Mouse (Mus musculus): ENCODE results near the gene Ctsz. TPM values are rescaled to one million over a fixed set of nuclear protein-coding genes. Genes with fewer than 3 reads are reported as not detected.

The Ctsz gene
- polyA plus RNA-seq, 1 experiment from 2014 or later, result 226 TPM

GRCm38 (mm10) chr2:174439450-174439838 lies 605 bp upstream of the Ctsz start:
- Histone ChIP-seq H3K9ac (no peak overlapping the region), H3K36me3 (peaks cover 11% of the 10 kb centered on the region; the same call in 1 of the 2 replicates), H3K9me3 (no peaks in the 10 kb centered on the region), H3K4me3 (no peak overlapping the region), H3K27ac (no peak overlapping the region), H3K27me3 (no peaks in the 10 kb centered on the region), H3K4me1 (peaks cover 40% of the 10 kb centered on the region), H3K4me2 (peak overlapping the region; percentile 81; the same call in 1 of the 2 replicates)
- 70% methylated on average over 5 of the region's 5 CpGs for WGBS
- no peak for ATAC-seq (ENCODE audit: insufficient number of reproducible peaks, low FRiP score, low TSS enrichment, low read depth)

- Histone ChIP-seq H3K4me2 (peak overlapping the region; percentile 81), H3K27me3 (no peaks in the 10 kb centered on the region), H3K4me3 (peak overlapping the region; percentile 66), H3K4me1 (peaks cover 38% of the 10 kb centered on the region), H3K9me3 (no peaks in the 10 kb centered on the region), H3K27ac (peak overlapping the region; percentile 59), H3K36me3 (peaks cover 20% of the 10 kb centered on the region; the same call in 1 of the 2 replicates), H3K9ac (peak overlapping the region; percentile 40)
- WGBS, result 69% methylated on average over 11 of the region's 11 CpGs
- no peak for ATAC-seq (ENCODE audit: insufficient number of reproducible peaks, low FRiP score, low TSS enrichment, low read depth)
Observed at GRCm38 (mm10) chr2:174438181-174438580, 658 bp downstream of the Ctsz start.

DNA sequence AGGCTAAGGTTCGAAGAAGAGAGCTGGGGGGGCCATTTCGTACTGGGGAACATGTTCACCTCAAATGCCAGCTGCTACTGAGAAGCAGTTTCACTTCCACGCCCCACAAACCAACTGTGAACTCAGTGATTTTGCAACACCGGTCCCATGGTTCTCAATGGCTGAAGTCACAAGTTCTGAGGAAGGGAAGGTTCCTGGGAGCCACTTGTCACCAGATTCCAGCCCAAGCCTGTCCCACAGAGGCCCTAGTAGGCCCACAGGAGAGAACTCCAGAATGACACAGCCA lies 1.2 kb downstream of the Ctsz start:
- Histone ChIP-seq H3K27ac (no peak overlapping the region), H3K4me1 (peaks cover 33% of the 10 kb centered on the region), H3K9me3 (no peaks in the 10 kb centered on the region), H3K36me3 (peaks cover 24% of the 10 kb centered on the region), H3K27me3 (no peaks in the 10 kb centered on the region), H3K4me3 (peak overlapping the region; percentile 66), H3K4me2 (peak overlapping the region; percentile 81), H3K9ac (no peak overlapping the region)
- no peak for ATAC-seq (ENCODE audit: insufficient number of reproducible peaks, low FRiP score, low TSS enrichment, low read depth)
- WGBS, result 93% methylated on average over 4 of the region's 4 CpGs

DNA sequence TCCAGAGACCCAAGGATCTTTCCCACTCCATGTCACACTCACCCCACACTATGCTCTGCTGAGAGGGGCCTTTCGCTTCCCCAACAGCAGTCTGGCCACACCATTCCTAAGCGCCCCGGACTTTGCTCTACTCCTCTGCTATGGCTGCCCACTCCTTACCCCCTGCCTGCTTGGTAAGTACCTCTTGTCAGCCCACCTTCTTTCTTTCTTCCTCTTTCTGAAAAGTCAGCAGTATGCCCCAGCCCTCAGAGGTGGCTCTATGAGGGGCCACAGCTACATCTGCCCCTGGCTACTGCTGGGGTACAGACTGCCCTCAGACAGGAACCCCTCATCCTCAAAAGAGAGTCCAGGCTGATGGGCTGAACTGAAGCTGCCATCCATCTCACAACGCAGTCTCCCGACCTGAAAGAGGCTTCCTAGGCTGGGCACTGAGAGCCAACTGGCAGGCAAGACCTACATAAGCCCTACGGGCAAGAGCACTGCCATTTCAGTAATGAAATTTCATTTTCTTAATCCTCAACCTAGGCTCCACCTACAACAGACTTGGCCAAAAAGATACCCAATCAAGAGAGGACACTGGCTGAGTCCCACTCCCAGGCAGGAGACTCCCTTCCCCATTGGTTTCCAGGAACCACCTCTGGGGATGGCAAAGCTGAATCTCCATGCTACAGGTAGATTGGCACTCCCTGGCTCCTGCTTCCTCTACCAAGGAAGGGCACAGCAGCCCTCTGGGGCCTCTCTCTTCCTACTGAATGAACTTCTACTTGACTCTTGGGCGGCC lies 1.7 kb downstream of the Ctsz start:
- Histone ChIP-seq H3K27me3 (no peaks in the 10 kb centered on the region), H3K9me3 (no peaks in the 10 kb centered on the region), H3K36me3 (peaks cover 28% of the 10 kb centered on the region), H3K4me3 (0 out of 2 replicates have a peak overlapping the region, but pooled peaks have one; percentile 1), H3K27ac (no peak overlapping the region), H3K4me1 (peaks cover 31% of the 10 kb centered on the region), H3K9ac (no peak overlapping the region), H3K4me2 (peak overlapping the region; percentile 81; the same call in 1 of the 2 replicates)
- WGBS, result 94% methylated on average over 7 of the region's 7 CpGs
- ATAC-seq (ENCODE audit: insufficient number of reproducible peaks, low FRiP score, low TSS enrichment, low read depth), result no peak

DNA sequence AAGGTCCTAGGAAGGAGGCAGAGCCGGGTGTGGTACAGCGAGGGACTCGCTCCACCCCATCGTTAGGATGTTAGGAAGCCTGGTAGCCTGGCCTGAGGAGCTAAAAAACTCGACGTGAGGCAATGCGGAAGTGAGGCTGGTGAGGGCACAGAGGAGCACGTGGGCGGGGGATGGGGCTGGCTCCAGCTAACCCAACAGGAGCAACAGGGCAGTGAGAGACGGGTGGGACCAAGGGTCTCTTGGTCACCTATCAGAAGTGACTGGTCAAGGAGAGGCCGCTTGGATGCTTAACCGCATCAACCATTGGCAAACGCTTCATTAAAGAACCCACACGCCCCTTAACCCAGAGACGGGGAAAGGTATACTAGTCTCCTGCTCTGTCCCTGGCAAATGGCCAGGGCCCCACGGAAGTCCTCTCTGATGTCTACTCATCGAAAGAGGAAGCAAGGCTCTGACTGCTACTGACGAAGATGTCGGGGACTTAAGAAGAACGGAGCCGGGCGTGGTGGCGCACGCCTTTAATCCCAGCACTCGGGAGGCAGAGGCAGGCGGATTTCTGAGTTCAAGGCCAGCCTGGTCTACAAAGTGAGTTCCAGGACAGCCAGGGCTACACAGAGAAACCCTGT lies 2.6 kb downstream of the Ctsz start:
- no peak overlapping the region for H3K4me2 ChIP-seq
- H3K4me3 ChIP-seq, result no peak overlapping the region
- no peak for ATAC-seq (ENCODE audit: insufficient number of reproducible peaks, low FRiP score, low TSS enrichment, low read depth)
- peaks cover 31% of the 10 kb centered on the region for H3K4me1 ChIP-seq
- 86% methylated on average over 26 of the region's 26 CpGs for WGBS
- peaks cover 30% of the 10 kb centered on the region for H3K36me3 ChIP-seq
- H3K27ac ChIP-seq, result no peak overlapping the region
- H3K9me3 ChIP-seq, result no peaks in the 10 kb centered on the region
- H3K27me3 ChIP-seq, result no peaks in the 10 kb centered on the region
- no peak overlapping the region for H3K9ac ChIP-seq

DNA sequence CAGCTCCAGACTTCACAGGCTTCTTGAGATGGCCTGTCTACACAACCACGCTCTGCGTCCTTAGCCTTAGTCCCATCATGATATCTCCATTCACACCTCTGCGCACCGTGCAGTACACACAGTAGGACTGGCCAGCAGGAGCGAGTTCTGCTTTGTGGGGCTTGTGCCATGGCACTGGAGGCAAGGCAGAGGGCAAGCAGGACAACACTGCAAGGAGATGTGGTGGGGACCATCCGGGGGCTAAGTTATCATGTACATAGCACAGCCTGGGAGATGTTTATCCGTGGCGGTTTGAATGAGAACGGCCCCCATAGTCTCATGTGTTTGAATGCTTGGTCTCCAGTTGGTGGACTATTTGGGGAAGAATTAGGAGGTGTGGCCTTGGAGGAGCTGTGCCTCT lies 3.9 kb downstream of the Ctsz start:
- WGBS, result 94% methylated on average over 9 of the region's 9 CpGs
- Histone ChIP-seq H3K36me3 (peaks cover 40% of the 10 kb centered on the region), H3K27me3 (no peaks in the 10 kb centered on the region), H3K4me2 (no peak overlapping the region), H3K9me3 (no peaks in the 10 kb centered on the region), H3K27ac (no peak overlapping the region), H3K9ac (no peak overlapping the region), H3K4me1 (peaks cover 31% of the 10 kb centered on the region), H3K4me3 (no peak overlapping the region)
- ATAC-seq (ENCODE audit: insufficient number of reproducible peaks, low FRiP score, low TSS enrichment, low read depth), result no peak

DNA sequence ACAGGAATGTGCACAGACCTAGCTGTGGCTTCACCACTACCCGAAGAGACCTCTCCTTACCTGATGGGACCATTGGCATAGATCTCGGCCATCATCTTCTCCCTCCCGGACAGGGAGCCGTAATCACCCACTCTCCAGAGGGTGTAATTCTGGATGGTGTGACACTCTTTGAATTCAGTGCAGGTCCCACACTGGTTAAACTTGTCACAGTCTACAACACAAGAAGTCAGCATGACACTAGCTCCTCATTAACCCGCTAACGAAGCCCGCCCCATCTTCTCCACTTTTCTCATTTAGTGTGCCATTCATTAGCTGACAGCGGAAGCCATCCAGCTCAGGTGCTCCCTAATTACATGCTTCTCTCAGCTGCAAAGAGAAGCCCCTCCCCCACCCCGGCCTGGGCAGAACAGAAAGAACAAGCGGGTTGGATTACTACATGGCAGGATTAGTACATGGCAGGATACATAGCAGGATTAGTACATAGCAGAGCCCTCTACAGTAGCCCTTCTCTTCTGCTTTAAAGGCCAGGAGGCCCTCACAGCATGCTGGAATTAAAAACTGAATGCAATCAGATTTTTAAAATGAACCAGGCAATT lies 9.7 kb downstream of the Ctsz start:
- H3K9me3 ChIP-seq, result no peaks in the 10 kb centered on the region
- no peaks in the 10 kb centered on the region for H3K27me3 ChIP-seq
- H3K27ac ChIP-seq, result no peak overlapping the region
- no peak for ATAC-seq (ENCODE audit: insufficient number of reproducible peaks, low FRiP score, low TSS enrichment, low read depth)
- no peak overlapping the region for H3K9ac ChIP-seq
- WGBS, result 74% methylated on average over 10 of the region's 10 CpGs
- H3K4me1 ChIP-seq, result no peaks in the 10 kb centered on the region
- no peak overlapping the region for H3K4me3 ChIP-seq
- peaks cover 82% of the 10 kb centered on the region for H3K36me3 ChIP-seq
- no peak overlapping the region for H3K4me2 ChIP-seq

DNA sequence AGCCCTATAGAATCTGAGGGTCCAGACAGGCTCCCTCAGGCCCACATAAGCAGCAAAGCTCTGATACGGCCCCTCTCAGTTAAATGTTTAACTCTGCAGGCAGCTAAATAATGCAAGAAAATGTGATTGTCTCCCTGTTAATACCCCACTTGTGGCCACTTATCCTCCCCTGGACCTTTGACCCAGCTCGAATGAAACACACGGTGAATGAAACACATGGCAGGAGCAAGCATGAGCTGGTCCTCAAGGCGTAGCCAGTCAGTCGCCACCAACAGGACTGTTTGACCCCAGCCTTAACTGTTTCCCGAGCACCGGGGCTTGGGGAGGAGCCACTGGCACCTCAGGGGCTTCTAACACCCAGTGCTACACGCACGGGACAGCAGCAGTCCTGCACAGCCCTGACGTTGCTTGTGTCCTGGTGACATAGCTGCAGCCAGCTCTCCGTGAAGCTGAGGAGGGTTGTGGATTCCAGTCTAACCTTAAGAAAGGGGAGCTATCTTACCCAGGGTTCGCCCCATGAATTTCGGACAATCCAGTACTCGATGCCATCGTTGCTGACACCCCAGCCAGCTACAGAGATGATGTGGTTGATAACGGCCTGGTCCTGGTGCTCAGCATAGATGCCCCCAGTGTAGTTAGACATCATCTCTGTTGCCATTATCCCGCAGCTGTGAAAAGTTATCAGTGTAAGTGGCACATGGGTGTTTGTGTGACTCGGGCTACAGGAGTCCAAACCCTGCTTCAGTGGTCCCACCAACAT lies 10.6 kb downstream of the Ctsz start:
- Histone ChIP-seq H3K4me2 (no peak overlapping the region), H3K9ac (no peak overlapping the region), H3K9me3 (no peaks in the 10 kb centered on the region), H3K27ac (no peak overlapping the region), H3K36me3 (peaks cover 84% of the 10 kb centered on the region), H3K27me3 (no peaks in the 10 kb centered on the region), H3K4me3 (no peak overlapping the region), H3K4me1 (no peaks in the 10 kb centered on the region)
- ATAC-seq (ENCODE audit: insufficient number of reproducible peaks, low FRiP score, low TSS enrichment, low read depth), result no peak
- 83% methylated on average over 18 of the region's 18 CpGs for WGBS

GRCm38 (mm10) chr2:174426856-174427255 lies 12.0 kb downstream of the Ctsz start:
- H3K36me3 ChIP-seq, result peaks cover 89% of the 10 kb centered on the region
- H3K27me3 ChIP-seq, result no peaks in the 10 kb centered on the region
- no peak overlapping the region for H3K4me3 ChIP-seq
- no peak overlapping the region for H3K27ac ChIP-seq
- ATAC-seq (ENCODE audit: insufficient number of reproducible peaks, low FRiP score, low TSS enrichment, low read depth), result no peak
- H3K4me1 ChIP-seq, result no peaks in the 10 kb centered on the region
- WGBS, result 93% methylated on average over 12 of the region's 12 CpGs
- H3K9me3 ChIP-seq, result no peaks in the 10 kb centered on the region
- H3K9ac ChIP-seq, result no peak overlapping the region
- no peak overlapping the region for H3K4me2 ChIP-seq

DNA sequence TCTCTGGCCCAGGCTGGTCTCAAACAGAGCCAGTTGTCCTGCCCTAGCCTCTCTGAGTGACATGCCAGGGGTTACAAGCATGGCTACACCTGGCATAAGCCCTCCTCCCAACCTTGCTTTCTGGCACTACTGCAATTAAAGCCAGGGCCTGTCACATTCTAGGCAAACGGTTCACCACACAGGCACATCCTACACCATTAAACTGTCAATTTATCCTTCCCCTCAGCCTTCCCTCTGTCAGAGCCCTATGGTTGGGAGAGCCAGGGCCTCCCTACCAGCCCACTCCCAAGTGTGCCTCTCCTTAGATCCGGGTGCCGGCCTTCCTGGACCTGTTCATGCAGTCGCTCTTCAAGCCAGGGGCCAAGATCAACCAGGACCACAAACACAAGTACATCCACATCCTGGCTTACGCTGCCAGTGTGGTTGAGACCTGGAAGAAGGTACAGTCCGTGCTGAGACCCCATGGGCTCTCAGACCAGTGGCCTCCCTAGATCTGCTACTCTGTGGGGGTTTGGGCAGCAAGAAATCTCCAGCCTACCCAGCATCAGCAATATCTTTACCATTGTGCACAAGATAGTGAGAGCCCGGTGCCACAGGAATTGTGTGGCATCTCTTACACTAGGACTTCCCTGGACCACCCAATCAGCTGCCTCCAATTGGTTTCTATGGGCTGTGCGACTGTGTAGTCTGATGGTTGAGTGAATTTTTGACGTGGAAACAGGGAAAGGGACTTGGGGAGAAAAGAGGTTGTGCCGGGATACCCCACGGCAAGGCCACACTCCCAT lies 14.3 kb downstream of the Ctsz start:
- no peak for ATAC-seq (ENCODE audit: insufficient number of reproducible peaks, low FRiP score, low TSS enrichment, low read depth)
- H3K36me3 ChIP-seq, result peaks cover 90% of the 10 kb centered on the region
- no peak overlapping the region for H3K9ac ChIP-seq
- 87% methylated on average over 11 of the region's 11 CpGs for WGBS
- H3K4me2 ChIP-seq, result no peak overlapping the region
- H3K9me3 ChIP-seq, result no peaks in the 10 kb centered on the region
- no peak overlapping the region for H3K27ac ChIP-seq
- H3K27me3 ChIP-seq, result no peaks in the 10 kb centered on the region
- H3K4me3 ChIP-seq, result no peak overlapping the region
- no peaks in the 10 kb centered on the region for H3K4me1 ChIP-seq

- no peaks in the 10 kb centered on the region for H3K27me3 ChIP-seq
- H3K9me3 ChIP-seq, result no peaks in the 10 kb centered on the region
- H3K36me3 ChIP-seq, result peaks cover 62% of the 10 kb centered on the region
- H3K27ac ChIP-seq, result no peak overlapping the region
- H3K4me1 ChIP-seq, result peaks cover 9% of the 10 kb centered on the region
- no peak overlapping the region for H3K9ac ChIP-seq
- no peak overlapping the region for H3K4me3 ChIP-seq
- no peak overlapping the region for H3K4me2 ChIP-seq
- 88% methylated on average over 6 of the region's 6 CpGs for WGBS
- ATAC-seq (ENCODE audit: insufficient number of reproducible peaks, low FRiP score, low TSS enrichment, low read depth), result no peak
Observed at GRCm38 (mm10) chr2:174421107-174421506, 17.7 kb downstream of the Ctsz start.

Data from limb, embryonic 15.5 days (tissue).